38 mouse cellular contexts compared by ENCODE assay signal in genomic region chr7:102950732-102951131, GRCm38 (mm10). TPM values are rescaled to one million over a fixed set of nuclear protein-coding genes. Genes with fewer than 3 reads are reported as not detected.
"Had no signal": no experiment of that assay in that cellular context is flagged by ENCODE, and none has a peak within 500 bp of the region (broad histone marks: within the 10 kb centered on the region; RNA-seq: fewer than 3 reads in every experiment).

No protein-coding gene starts in this region.

- H3K4me2 ChIP-seq: heart, embryonic 11.5 days; heart, embryonic 12.5 days; heart, embryonic 13.5 days; heart, embryonic 15.5 days; hindbrain, embryonic 12.5 days; hindbrain, embryonic 13.5 days; hindbrain, embryonic 14.5 days; hindbrain, embryonic 15.5 days; intestine, embryonic 15.5 days had no signal

- ATAC-seq: hindbrain, embryonic 16.5 days; hindbrain, postnatal 0 days; inflammation-experienced regulatory T-cells, adult 6 months; intestine, embryonic 15.5 days; intestine, embryonic 16.5 days; intestine, postnatal 0 days had no signal

- H3K9ac ChIP-seq: heart, embryonic 12.5 days; heart, embryonic 13.5 days; heart, embryonic 15.5 days; hindbrain, embryonic 12.5 days; hindbrain, embryonic 13.5 days; hindbrain, embryonic 14.5 days; hindbrain, embryonic 15.5 days; intestine, embryonic 15.5 days had no signal

- H3K9me3 ChIP-seq: heart, embryonic 10.5 days; heart, embryonic 12.5 days; heart, embryonic 13.5 days; heart, embryonic 15.5 days; hindbrain, embryonic 10.5 days; hindbrain, embryonic 12.5 days; hindbrain, embryonic 13.5 days; hindbrain, embryonic 15.5 days; intestine, embryonic 15.5 days had no signal

- H3K36me3 ChIP-seq: heart, embryonic 10.5 days; heart, embryonic 12.5 days; heart, embryonic 13.5 days; heart, embryonic 15.5 days; hindbrain, embryonic 10.5 days; hindbrain, embryonic 12.5 days; hindbrain, embryonic 13.5 days; hindbrain, embryonic 15.5 days; intestine, embryonic 15.5 days had no signal

- H3K27ac ChIP-seq: heart, adult 2 months; heart, embryonic 10.5 days; heart, embryonic 13.5 days; heart, embryonic 15.5 days; hindbrain, embryonic 10.5 days; hindbrain, embryonic 12.5 days; hindbrain, embryonic 13.5 days; hindbrain, embryonic 14.5 days; hindbrain, embryonic 15.5 days; hindbrain, postnatal 0 days; intestine, embryonic 15.5 days; layer of hippocampus, adult 2 months; left cerebral cortex, adult 2 months had no signal

- H3K27me3 ChIP-seq: heart, embryonic 12.5 days; heart, embryonic 13.5 days; heart, embryonic 15.5 days; hindbrain, embryonic 12.5 days; hindbrain, embryonic 13.5 days; hindbrain, embryonic 15.5 days; intestine, embryonic 15.5 days had no signal

- DNase-seq: heart, adult 2 months; heart, postnatal 10 days; heart, postnatal 14 days; heart, postnatal 36 days; heart, postnatal 4 days; kidney, adult 18-20 months; kidney, adult 2 months; kidney, adult 8-10 months; kidney, adult 9 months; kidney, postnatal 10 days; kidney, postnatal 14 days; layer of hippocampus, adult 9-11 months; layer of hippocampus, postnatal 36 days had no signal

- H3K4me1 ChIP-seq: heart, embryonic 10.5 days; heart, embryonic 12.5 days; heart, embryonic 13.5 days; heart, embryonic 15.5 days; hindbrain, embryonic 10.5 days; hindbrain, embryonic 12.5 days; hindbrain, embryonic 13.5 days; hindbrain, embryonic 15.5 days; intestine, embryonic 15.5 days had no signal

- H3K4me3 ChIP-seq: heart, adult 2 months; heart, embryonic 10.5 days; heart, embryonic 12.5 days; heart, embryonic 13.5 days; heart, embryonic 15.5 days; hindbrain, embryonic 10.5 days; hindbrain, embryonic 12.5 days; hindbrain, embryonic 13.5 days; hindbrain, embryonic 15.5 days; intestine, embryonic 15.5 days; layer of hippocampus, adult 2 months; left cerebral cortex, adult 2 months had no signal

RNA-seq across cellular contexts. Expression of gene Olfr574, which starts 2.5 kb away (rescaled TPM):
- polyA plus RNA-seq: heart, adult 2 months; heart, embryonic 10.5 days; heart, embryonic 11.5 days; heart, embryonic 12.5 days; heart, embryonic 13.5 days; heart, embryonic 14.5 days; heart, embryonic 15.5 days; heart, embryonic 16.5 days; heart, postnatal 0 days; hindbrain, embryonic 10.5 days; hindbrain, embryonic 11.5 days; hindbrain, embryonic 12.5 days; hindbrain, embryonic 13.5 days; hindbrain, embryonic 14.5 days; hindbrain, embryonic 15.5 days; hindbrain, embryonic 16.5 days; hindbrain, postnatal 0 days; inflammation-experienced regulatory T-cells, adult 6 months; intestine, embryonic 14.5 days; intestine, embryonic 15.5 days; intestine, embryonic 16.5 days; intestine, postnatal 0 days; kidney, adult 2 months; kidney, embryonic 14.5 days; large intestine, adult 2 months had no signal

RNA-seq across cellular contexts. Expression of gene Olfr575, which starts 7.8 kb away (rescaled TPM):
- polyA plus RNA-seq: heart, adult 2 months; heart, embryonic 10.5 days; heart, embryonic 11.5 days; heart, embryonic 12.5 days; heart, embryonic 13.5 days; heart, embryonic 14.5 days; heart, embryonic 15.5 days; heart, embryonic 16.5 days; heart, postnatal 0 days; hindbrain, embryonic 10.5 days; hindbrain, embryonic 11.5 days; hindbrain, embryonic 12.5 days; hindbrain, embryonic 13.5 days; hindbrain, embryonic 14.5 days; hindbrain, embryonic 15.5 days; hindbrain, embryonic 16.5 days; hindbrain, postnatal 0 days; inflammation-experienced regulatory T-cells, adult 6 months; intestine, embryonic 14.5 days; intestine, embryonic 15.5 days; intestine, embryonic 16.5 days; intestine, postnatal 0 days; kidney, adult 2 months; kidney, embryonic 14.5 days; large intestine, adult 2 months had no signal

RNA-seq across cellular contexts. Expression of gene Olfr573-ps1, which starts 8.4 kb away (rescaled TPM):
- polyA plus RNA-seq: heart, adult 2 months; heart, embryonic 10.5 days; heart, embryonic 11.5 days; heart, embryonic 12.5 days; heart, embryonic 13.5 days; heart, embryonic 14.5 days; heart, embryonic 15.5 days; heart, embryonic 16.5 days; heart, postnatal 0 days; hindbrain, embryonic 10.5 days; hindbrain, embryonic 11.5 days; hindbrain, embryonic 12.5 days; hindbrain, embryonic 13.5 days; hindbrain, embryonic 14.5 days; hindbrain, embryonic 15.5 days; hindbrain, embryonic 16.5 days; hindbrain, postnatal 0 days; inflammation-experienced regulatory T-cells, adult 6 months; intestine, embryonic 14.5 days; intestine, embryonic 15.5 days; intestine, embryonic 16.5 days; intestine, postnatal 0 days; kidney, adult 2 months; kidney, embryonic 14.5 days; large intestine, adult 2 months had no signal

RNA-seq across cellular contexts. Expression of gene Olfr576, which starts 11.7 kb away (rescaled TPM):
- polyA plus RNA-seq: heart, adult 2 months; heart, embryonic 10.5 days; heart, embryonic 11.5 days; heart, embryonic 12.5 days; heart, embryonic 13.5 days; heart, embryonic 14.5 days; heart, embryonic 15.5 days; heart, embryonic 16.5 days; heart, postnatal 0 days; hindbrain, embryonic 10.5 days; hindbrain, embryonic 11.5 days; hindbrain, embryonic 12.5 days; hindbrain, embryonic 13.5 days; hindbrain, embryonic 14.5 days; hindbrain, embryonic 15.5 days; hindbrain, embryonic 16.5 days; hindbrain, postnatal 0 days; inflammation-experienced regulatory T-cells, adult 6 months; intestine, embryonic 14.5 days; intestine, embryonic 15.5 days; intestine, embryonic 16.5 days; intestine, postnatal 0 days; kidney, adult 2 months; kidney, embryonic 14.5 days; large intestine, adult 2 months had no signal

RNA-seq across cellular contexts. Expression of gene Olfr577, which starts 25.0 kb away (rescaled TPM):
- polyA plus RNA-seq: heart, adult 2 months; heart, embryonic 10.5 days; heart, embryonic 11.5 days; heart, embryonic 12.5 days; heart, embryonic 13.5 days; heart, embryonic 14.5 days; heart, embryonic 15.5 days; heart, embryonic 16.5 days; heart, postnatal 0 days; hindbrain, embryonic 10.5 days; hindbrain, embryonic 11.5 days; hindbrain, embryonic 12.5 days; hindbrain, embryonic 13.5 days; hindbrain, embryonic 14.5 days; hindbrain, embryonic 15.5 days; hindbrain, embryonic 16.5 days; hindbrain, postnatal 0 days; inflammation-experienced regulatory T-cells, adult 6 months; intestine, embryonic 14.5 days; intestine, embryonic 15.5 days; intestine, embryonic 16.5 days; intestine, postnatal 0 days; kidney, adult 2 months; kidney, embryonic 14.5 days; large intestine, adult 2 months had no signal
